Mouse (Mus musculus) right cerebral cortex, postnatal 10 days (tissue): ENCODE results near the gene Rb1.
A peak's percentile ranks its signal among the peaks of the same experiment; 100 is the strongest.

ENCODE experiments used
- DNase-seq, 2 experiments: peaks; one replicate each; pipeline ENCODE4 v3.0.0; 2021; ENCODE audit warnings: low spot score in 2 of 2

Rb1 gene

DNA sequence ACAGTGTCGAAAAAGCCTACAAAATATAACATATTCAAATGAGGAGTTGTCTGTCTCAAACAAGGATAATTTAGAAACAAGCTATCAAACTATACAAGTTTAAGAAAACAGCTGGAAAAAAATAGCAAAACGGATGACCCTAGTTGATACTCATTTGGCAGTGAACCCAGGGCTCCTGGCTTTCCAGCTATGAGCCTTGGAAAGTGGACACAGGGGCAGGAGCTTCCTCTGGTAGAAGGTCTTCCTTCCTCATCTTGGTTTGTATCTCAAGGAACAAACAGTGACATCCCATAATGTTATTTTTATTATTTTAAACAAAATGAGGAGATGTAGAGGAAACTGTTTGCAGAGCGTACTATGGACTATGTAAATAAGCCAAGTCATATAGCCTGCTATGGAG, 177.5 kb downstream of the Rb1 start:
- no peak for DNase-seq

DNA sequence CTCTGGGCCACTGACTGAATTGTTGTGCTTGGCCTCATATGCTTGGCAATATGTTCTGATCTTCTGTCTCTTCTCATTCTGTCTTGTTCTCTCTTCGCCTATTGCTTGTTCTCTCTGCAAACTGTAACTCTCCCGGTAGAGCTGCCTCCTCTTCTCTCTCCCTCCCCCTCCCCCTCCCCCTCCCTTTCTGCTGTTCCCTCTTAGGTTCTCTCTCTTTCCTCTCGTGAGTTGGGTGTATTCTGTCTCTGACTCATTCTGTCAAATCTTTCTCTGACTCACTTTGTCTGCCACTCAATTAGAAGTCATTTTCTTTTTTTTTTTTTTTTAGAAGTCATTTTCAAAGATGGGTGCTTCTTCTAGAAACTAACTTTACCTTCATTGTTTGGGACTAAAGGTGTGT, 178.9 kb downstream of the Rb1 start:
- no peak for DNase-seq

- no peak for DNase-seq
Observed at GRCm38 (mm10) chr14:73145531-73145930, 180.1 kb downstream of the Rb1 start.

- no peak for DNase-seq
Observed at GRCm38 (mm10) chr14:73143710-73144420, 181.8 kb downstream of the Rb1 start.

GRCm38 (mm10) chr14:73142896-73143709, 182.5 kb downstream of the Rb1 start:
- DNase-seq: peak; percentile 83 to 85

DNA sequence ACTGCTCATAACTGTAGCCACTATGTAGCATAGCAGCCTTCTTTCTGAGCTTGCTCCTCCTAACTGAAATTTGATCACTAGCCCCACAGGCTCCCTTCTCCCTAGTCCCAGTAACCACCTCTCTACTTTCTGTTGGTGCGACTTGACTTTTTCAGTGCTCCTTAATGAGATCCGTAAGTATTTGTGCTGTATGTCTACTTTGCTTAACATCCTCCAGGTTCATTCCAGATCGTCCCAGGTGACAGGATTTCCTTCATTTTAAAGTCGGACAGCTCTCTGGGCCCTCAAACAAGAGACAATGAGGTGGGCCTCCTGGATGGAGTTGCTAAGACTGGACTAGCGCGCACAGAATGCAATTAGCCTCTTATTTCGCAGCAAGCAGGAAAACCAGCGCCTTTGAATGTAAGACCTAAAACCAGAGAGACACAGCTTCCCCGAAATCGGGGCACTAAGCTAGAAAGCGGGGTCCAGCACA, 183.2 kb downstream of the Rb1 start:
- no peak for DNase-seq

- no peak for DNase-seq
Observed at GRCm38 (mm10) chr14:73141800-73142199, 183.8 kb downstream of the Rb1 start.

- no peak for DNase-seq
Observed at GRCm38 (mm10) chr14:73139866-73140265, 185.8 kb downstream of the Rb1 start.

DNA sequence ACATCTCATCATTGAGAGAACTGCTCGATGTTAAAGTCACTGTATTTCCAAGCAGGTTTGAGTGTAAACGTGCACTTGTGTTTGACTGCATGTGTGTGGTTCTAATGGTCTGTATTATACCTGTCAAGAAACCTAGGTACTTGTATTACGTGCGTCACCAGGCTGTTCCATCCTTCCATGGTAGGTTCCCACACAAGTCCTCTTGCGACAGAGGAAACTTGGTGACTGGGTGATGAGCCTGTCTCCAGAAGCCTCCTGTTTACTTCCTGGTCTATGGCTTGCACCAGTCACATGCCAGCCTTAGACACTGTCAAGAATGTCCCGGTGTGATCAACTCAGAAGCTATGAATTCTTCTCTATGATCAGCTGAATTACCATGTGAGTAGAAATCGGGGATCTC, 187.1 kb downstream of the Rb1 start:
- no peak for DNase-seq

GRCm38 (mm10) chr14:73137234-73137633, 188.4 kb downstream of the Rb1 start:
- no peak for DNase-seq
